Mouse (Mus musculus) heart, adult 9 months (tissue): ENCODE data around the gene Ubash3a.

Experiments
- DNase-seq, 2 experiments: peaks; one replicate each; pipeline ENCODE4 v3.0.0; 2022; ENCODE audit warnings: low spot score in 2 of 2

The Ubash3a gene

DNA sequence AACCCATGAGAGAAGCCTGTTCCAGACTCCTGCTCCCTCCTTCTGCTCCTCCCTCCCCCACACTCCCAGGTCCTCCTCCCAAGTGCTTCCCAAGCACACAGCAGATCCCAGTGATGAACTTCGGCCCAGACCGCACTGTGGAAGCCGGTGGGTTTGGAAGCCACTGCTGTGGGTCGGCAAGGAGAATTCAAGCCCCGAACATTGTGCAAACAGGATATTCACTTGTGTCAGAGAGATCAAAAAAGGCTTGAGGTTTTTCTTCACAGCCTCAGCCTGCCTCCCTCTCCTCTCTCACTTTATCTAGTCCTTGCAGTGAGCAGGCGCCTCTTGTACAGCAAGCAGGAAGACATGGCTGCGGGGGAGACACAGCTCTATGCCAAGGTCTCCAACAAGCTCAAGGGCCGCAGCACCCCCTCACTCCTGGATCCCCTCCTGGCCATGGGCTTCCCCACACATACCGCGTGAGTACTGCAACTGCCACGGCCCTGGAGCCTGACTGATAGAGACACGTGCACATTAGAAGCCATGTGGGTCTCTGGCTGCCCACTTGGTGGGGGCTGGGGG is at the start of gene Ubash3a:
Ubash3a (plus strand) TSS at position 103 of the 564 bp plus-strand sequence.
- DNase-seq = no peak

DNA sequence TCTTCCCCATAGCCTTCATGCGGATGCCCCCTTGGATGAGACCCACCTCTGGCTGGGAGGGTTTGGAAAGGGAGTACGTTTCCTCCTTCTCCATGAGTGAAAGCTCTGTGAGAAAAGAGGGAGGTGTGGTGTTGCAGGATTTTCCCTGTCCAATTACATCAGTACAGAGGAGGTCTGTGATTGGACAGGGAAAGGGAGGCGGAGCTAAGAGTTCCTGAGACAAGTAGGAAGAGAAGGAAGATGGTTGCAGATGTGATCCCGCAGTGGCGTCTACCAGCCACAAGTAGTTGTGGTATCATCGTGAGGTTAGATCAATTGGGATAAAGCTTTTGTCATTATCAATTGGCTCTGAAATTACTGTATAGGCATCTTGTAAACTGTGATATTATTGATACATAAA is 49.8 kb upstream of the Ubash3a start:
- DNase-seq = no peak

DNA sequence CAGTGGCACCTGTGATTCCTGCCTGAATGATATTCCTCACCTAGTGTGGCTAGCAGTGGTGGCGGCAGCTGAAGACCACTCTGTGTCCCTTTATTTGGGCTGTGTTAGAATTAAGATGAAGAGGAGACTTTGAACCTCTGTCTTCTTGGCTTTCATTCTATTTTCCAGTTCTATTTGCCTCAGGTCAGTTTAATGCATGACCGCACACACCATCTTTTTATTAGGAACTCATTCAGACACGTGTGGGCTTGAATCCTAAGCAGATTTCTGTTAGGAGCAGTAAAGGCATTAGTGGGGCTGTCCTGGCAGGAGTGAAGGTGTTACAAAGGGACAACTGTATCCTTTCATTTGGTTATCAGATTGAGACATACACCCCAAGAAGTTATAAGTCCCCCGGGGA is 47.4 kb upstream of the Ubash3a start:
- no peak for DNase-seq

DNA sequence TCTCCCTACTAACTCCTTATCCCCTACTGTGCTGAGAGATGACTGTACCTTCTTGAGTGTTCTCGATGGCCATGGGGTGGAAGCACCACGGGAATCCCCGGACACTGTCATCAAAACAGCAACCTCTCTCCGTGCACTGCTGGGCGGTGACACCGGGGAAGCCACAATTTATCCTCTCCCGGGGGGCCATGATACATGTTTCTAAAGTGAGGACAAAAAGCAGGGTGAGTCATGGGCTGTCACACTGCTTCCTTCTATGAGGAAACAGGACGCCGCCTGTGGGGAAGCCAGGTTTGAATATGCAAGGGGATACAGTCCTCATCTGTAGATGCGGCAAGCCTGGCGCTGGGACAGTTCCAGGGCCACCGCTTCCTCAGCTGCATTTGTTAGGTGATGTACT is 45.1 kb upstream of the Ubash3a start:
- DNase-seq = no peak

DNA sequence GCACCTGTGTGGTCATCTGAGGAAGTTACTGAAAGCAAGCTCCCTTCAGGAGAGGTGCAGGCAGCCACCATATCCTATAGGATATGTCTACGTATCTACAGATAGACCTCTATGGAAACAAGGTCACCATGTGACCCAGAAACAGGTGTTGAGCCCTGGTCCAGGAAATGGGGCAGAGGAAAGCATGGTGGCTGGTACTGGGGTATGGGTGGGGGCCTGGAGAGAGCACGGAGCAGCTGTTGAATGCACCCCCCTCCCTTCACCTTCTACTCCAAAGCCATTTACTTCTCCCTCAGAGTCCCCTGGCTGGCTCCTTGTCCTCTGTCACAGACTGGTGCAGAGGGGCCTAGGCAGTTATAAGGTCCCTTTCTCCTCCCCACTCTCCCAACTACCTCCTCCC is 43.9 kb upstream of the Ubash3a start:
- no peak for DNase-seq

DNA sequence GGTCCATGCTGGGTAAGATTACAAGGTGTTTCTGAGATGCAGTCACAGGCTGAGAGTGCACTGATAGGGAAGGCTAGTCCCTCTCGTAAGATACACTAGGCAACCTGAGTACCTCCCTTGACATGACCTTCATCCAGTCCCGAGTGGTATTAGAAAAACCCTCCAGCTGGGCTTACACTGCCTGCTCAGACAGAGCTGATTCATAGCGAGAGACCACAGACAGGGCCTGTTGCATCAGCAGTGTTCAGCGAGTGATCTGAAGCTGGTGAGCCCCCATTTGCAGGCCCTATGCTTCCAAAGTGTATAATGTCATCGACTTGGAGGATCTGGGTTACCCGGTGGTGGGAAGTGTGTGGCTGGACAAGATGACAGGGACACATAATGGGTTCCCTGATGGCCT is 42.5 kb upstream of the Ubash3a start, which contains the start of gene Tff1:
Tff1 (minus strand) TSS at position 151 of the 400 bp plus-strand sequence.
- DNase-seq = no peak

DNA sequence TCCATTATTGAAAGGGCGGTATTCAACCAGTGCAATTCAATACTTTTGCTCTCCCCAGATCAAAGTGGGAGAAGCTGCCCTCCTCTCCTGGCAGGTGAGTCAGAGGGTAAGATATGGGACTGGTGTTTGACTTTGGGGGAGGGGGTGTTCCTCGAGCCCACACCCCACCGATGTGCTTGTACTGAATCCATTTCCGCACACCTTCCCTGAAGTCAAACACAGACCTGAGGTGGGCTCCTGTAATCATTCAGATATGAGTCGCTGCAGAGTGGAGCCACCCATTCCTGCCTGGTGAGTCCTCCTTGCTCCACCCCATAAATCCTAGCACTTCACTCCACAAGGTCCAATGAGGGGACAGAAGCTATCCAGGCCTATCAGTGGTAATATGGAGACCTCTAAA is 37.9 kb upstream of the Ubash3a start:
- no peak for DNase-seq

DNA sequence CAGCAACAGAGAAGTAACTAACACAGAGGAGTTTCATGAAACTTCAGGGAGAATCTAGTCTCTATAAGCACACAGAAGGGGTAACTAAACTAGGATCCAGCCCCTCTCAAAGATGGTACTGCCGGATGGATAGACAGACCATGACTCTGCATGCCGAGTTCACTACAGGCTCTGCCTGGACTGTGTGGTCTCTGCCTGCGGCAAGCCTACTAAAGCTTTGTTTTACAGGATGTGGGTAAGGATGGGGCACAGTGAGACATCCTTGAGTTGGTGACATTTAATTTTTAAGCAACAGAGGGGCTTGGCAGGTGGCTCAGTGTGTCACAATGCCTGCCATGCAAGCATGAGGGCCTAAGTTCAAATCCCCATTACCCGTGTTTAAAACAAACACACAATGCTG is 31.4 kb upstream of the Ubash3a start:
- no peak for DNase-seq

DNA sequence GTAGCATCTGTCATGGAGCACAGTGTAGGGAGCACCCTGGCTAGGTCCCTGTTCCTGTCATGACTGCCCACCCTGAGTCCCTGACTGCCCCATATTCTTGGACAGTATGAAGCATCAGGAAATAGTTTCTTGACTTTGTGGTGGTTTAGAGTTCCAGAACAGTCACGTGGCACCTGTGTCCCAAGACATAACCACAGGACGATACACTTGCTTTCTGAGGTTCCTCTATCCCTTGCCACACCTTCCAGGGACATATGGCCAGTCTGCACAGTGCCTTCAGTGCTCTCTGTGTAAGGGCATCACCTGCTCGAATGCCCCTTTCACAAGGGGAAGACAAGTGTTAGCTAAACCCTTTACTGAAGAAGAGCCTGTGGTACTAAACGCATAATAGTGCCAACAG is 26.2 kb upstream of the Ubash3a start:
- no peak for DNase-seq

DNA sequence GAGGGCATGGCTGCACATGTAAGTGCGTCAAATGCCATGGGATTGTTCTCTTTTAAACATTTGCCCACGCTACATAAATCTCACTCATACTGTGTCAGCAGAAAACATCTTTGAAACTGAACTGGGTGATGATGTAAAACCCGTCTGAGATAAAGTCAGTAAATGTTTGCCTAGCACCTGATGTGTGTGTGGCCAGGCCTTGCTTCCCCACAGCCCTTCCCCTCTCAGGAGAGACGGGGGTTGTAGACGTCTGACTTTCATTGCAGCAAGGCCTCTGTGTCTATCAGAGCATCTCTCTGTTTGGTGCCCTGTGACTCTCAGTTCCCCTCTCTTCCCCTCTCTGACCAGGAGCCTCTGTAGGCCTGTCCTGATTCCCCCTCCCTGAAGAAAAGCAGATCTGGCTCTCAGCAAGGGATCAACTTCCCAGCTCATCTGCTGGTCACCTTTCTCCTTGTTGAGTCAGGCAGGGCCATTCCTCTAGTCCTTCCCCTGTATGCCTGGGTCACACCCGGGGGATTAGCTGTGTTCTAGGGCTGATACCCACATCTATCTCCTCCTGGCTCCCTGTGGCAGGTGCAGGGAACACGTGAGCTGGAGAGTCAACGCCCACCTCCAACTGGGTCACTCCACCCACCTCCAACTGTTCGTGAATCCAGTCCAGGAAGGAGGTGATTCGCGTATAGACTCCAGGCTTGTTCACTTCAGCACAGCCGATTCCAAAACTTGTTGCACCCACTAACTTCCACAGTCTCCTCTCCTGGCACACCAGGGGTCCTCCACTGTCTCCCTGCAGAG is 24.3 kb upstream of the Ubash3a start:
- DNase-seq = no peak

DNA sequence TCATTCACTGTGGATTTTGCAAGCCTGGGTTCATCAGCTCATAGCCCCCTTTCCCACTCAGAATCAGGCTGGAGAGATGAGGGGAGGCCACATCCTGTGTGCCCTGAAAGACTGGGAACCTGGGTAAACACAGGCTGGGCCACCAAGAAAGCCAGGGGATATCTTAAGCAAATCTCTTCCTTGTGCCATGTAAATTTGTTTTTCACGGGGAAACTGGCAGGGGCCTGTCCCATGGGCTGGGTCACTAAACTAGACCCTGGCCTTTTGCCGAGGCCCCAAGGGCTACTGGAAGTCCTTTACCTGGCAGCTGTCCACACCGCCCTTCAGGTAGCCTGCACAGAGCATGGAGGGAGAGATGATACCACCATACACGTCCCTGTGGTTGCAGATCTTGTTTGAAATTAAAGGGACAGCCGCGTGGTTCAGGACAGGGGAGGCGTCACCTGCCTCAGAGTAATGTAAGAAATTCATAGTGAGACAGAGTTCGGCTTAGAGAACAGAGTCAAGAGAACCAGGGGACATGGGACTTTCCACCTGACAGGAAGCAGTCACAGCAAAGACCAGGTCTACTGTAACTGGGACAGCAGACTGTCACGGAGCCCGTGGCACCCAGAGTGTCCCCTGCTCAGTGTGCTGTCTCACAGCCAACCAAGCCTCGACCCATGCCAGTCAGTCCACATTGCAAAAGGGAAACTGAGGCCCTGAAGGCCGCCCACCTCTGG is 23.2 kb upstream of the Ubash3a start:
- no peak for DNase-seq

DNA sequence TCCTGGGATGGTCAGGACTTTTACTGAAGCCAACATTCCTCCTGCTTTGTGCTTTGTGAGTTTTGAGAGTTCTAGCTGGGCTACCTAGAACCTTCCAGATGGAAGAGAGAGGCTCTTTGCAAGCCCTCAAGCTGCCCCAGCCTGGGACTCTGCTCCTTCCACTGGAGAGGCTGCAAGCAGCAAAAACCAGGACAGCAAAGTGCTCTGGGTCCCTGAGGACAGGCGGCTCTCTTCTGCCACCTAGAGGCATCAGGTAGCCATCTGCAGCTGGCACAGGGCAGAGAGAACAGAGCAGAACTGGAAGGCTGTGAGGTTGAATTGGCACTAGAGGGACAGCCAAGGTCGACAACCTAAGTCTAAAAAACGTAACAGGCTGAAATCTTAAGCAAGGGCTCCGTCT is 20.3 kb upstream of the Ubash3a start:
- DNase-seq = peak; percentile 17 to 46

DNA sequence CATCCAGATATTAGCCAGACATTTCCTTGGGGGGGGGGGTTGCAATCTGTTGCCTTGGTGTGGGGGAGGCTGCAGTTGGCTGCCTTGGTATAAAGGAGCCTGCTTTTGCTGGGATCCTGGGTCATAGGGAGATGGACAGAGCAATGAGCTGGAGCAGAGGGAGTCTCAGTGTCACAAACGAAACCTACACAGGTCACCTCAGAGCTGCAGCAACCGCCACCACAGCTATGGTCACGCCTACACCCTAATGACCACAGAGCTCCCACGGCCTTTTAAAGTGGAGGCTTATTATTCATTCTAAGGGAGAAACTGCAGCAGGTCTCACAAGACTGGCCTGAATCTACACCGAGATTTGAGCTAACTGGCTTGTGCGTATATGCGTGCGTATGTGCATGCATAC is 15.8 kb upstream of the Ubash3a start:
- no peak for DNase-seq

DNA sequence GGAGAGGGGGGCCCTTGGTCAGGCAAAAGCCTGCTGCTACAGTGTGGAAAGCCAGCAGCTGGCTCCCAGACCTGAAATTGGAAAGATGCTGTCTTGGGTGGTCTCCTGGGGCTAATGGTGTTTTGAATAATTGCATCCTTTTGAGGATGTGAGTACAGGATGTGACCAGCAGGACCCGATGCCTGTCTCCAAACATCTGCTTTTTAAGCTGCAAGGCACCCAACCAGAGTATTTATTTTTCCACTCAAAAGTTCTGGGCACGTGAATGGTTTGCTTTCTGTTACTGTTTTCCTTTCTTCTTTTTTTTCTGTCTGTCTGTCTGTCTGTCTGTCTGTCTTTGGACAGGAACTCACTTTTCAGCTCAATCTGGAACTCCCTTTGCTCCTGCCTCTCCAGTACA is 15.0 kb upstream of the Ubash3a start:
- no peak for DNase-seq

DNA sequence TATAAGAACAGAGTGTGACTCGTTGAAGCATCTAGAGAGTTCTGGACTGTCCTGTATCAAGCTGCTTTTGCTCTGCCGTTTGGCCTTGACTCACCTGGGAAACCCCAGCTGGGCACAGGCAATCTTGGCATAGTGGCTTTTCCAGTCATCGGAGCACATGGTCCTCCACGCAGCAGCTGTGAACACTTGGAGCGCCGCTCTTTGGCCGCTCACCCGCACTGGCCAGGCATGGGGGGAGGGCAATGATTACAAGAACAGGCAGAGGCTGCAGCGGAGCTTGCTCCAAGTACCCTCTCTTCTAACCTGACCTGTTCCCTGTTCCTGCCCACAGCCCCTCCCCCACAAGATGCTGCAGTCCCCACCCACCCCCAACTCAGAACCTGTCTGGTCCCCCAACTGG is 14.3 kb upstream of the Ubash3a start:
- DNase-seq = no peak

DNA sequence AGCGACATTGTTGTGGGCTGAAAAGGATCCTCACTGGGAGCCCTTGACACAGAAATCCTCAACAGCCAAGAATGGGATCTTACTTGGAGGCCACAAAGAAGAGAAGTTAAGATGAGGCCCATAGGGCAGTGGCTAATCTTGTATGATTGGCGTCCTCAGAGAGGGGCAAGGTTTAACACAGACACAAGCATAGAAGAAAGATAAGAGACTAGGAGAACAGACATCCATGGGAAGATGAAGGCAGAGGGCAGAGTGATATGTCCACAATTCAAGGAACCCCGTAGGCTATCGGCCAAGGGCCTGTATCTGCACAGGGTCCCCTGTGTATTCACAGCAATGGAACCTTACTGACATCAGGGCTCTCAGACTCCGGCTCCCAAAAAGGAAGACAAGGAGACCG is 12.5 kb upstream of the Ubash3a start:
- no peak for DNase-seq

DNA sequence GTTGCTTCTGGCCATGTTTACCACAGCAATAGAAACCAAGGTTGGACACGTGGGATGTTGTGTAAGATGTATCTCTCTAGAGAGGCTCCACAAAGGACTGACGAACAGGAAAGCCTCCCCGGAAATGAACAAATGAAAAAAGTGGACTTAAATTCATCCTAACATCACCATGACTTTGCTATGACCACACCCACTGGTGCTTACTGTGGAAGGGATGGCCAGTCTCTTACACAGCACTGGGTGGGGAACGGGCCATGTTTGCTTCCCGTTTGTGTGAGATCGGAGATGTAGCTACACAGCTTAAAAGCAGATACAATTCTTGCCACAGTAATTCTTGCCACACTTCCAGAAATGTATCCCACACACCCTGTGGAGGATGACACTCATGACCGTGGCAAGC is 11.4 kb upstream of the Ubash3a start:
- DNase-seq = no peak

DNA sequence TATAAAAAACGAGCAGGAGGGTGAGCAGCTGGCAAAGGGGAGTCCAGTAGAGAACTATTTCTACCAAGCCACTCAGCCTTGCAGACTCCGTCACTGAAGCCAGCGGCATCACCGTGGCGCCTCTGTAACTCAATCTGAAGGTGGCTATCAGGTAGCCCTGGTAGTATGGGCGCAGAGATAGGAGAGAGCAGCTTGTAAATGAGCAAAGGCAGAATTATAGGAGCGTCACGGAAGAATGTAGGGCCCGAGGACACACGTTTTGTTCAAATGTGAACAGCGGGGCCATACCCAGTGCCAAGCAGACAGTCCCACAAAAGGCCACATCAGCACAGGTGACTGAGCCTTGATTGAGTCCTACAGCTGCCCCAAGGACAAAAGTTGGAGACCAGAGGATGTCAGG is 8.8 kb upstream of the Ubash3a start, which contains the start of gene Tmprss3:
Tmprss3 (minus strand) TSS at position 101 of the 400 bp plus-strand sequence.
- DNase-seq = no peak

DNA sequence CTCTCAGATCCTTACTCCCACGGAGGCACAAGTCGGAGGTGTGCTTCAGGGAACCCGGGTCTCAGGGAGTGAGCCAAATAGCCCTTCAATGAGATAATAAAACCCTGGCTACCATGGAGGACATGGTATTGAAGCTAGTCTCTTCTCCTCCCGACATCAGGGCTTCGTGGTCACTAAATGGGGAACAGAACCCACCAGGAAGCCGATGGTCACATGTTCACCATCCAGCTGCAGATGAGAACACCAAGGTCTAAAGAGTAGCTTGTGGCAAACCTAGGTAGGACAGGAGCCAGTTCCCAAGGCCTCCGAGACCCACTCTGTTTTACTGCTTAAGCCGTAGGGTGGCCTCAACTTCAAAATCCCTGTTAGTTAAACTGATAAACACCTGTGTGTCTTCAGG is 981 bp downstream of the Ubash3a start:
- DNase-seq = no peak

DNA sequence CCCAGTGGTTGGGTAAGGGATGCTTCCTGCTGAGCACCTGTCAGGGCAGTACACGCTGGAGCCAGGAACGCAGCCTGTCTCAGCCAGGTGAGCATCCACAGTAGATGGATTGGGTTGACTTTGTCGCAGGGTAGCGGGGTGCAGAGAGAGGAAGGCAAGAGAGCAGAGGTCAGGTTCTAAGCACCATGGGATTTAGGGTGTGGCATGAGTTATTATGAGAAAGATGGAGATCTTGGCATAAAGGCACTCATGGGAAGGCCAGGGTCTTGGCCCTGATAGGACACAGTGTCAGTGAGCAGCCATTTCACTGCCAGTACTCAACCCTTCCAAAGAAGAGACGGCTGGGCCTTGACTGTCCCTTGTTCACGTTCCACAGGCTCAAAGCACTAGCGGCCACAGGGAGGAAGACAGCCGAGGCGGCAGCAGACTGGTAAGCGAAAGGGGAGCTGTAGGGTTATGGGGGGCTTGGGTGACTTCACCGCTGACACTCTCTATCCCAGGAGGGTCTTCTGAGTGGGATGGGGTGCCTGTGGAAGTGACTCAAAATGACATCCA is 1.8 kb downstream of the Ubash3a start:
- no peak for DNase-seq

DNA sequence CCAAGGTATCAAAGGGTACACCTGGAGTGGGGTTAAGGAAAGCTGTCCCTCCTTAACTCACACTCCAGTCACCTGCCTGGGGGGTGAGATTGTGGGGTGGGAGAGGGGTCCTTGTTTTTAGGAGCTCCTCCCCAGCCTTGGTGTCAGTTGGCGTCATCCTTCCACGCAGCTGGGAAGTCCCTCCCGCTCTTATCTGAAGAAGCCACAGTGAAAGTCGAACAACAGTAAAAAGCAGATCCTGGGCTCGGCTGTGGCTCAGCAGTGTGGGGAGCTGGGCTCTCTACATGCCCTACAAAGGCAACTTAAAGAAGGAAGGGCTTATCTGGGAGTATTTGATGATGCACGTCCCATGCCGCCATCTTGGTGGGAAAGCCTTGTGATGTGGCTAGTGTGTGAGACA is 2.6 kb downstream of the Ubash3a start:
- DNase-seq = no peak

DNA sequence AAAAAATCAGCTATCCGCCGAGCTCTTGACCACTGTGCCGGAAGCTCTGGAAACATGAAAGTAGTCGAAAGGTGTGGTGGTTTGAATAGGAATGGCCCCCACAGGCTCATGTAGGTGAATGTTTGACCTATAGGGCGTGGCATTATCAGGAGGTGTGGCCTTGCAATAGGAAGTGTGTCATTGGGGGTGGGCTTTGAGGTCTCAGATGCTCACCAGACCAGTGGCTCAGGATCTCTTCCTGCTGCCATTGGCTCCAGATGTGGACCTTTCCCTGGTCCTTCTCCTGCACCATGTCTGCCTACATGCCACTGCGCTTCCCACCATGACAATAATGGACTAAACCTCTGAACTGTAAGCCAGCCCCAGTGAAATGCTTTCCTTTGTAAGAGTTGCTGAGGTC is 4.2 kb downstream of the Ubash3a start:
- DNase-seq = no peak
